Mouse (Mus musculus): Measurements from ENCODE around the gene Vmn1r117.
"Not testable (repeated sequence)": the region's sequence is repeated elsewhere in the genome, so short reads cannot be mapped to it uniquely, and the experiment has no call there.

Gene Vmn1r117

GRCm38 (mm10) chr7:20884021-20884420 lies at the start of gene Vmn1r117:
Vmn1r117 (minus strand) TSS chr7:20884121.
- DNase-seq (ENCODE audit: low spot score in 2 of 2), result not testable (repeated sequence)

- DNase-seq (ENCODE audit: low spot score in 2 of 2), result not testable (repeated sequence)
Observed at GRCm38 (mm10) chr7:20912247-20912646, 28.3 kb upstream of the Vmn1r117 start, which contains the start of gene Vmn1r118. Vmn1r118 (minus strand) TSS chr7:20912347.

- DNase-seq (ENCODE audit: low spot score in 2 of 2), result not testable (repeated sequence)
Observed at GRCm38 (mm10) chr7:20871956-20872355, 12.0 kb downstream of the Vmn1r117 start, which contains the start of gene Vmn1r116. Vmn1r116 (plus strand) TSS chr7:20872256.

GRCm38 (mm10) chr7:20844885-20845284 lies 39.0 kb downstream of the Vmn1r117 start, which contains the start of gene Vmn1r115:
Vmn1r115 (minus strand) TSS chr7:20844985.
- DNase-seq (ENCODE audit: low spot score in 2 of 2), result not testable (repeated sequence)

All from right cerebral cortex, postnatal 10 days (tissue).